Mouse (Mus musculus): ENCODE measurements around the gene Tpcn1. TPM values are rescaled to one million over a fixed set of nuclear protein-coding genes. Genes with fewer than 3 reads are reported as not detected.
"Not testable (repeated sequence)": the region's sequence is repeated elsewhere in the genome, so short reads cannot be mapped to it uniquely, and the experiment has no call there.

The Tpcn1 gene
- polyA plus RNA-seq, 1 experiment from 2014 or later = 12.3 TPM

DNA sequence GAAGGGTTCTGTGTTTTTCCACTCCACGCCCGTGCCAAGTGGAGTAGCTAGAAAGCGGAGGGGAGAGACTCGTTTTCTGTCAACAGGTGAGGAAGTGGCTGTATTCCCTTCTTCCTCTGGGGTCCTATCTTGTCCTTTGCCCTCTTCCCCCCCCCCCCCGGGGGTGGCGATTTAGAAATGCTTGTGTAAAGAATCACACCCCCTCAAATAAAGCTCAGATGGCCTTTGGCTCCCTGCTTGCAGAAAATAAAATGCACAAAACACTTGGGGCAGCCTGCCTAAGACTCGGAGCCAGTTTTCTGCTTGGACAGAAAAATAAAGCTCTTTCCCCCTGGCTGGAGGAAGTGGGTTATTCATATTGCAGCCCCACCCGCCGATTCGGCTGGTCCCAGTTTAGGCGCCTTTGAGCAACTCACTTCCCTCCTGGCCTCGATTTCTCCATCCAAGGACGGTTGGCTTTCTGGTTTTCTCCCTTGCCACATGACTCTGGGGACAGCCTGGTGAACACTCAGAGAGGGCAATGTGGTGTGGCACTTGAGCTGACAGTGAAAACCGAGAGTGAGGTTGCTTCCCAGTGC, 76.7 kb downstream of the Tpcn1 start:
- Histone ChIP-seq H3K27ac (replicated peaks) (no peak overlapping the region), H3K4me1 (peaks cover 50% of the 10 kb centered on the region), H3K9me3 (no peaks in the 10 kb centered on the region), H3K27me3 (replicated peaks; ENCODE audit: low read depth, poor library complexity, severe bottlenecking) (peaks cover 24% of the 10 kb centered on the region), H3K4me3 (peak overlapping the region; percentile 62), H3K36me3 (replicated peaks) (no peaks in the 10 kb centered on the region)
- no peak for DNase-seq (ENCODE audit: low spot score)
- 31% methylated on average over 14 of the region's 14 CpGs for WGBS

DNA sequence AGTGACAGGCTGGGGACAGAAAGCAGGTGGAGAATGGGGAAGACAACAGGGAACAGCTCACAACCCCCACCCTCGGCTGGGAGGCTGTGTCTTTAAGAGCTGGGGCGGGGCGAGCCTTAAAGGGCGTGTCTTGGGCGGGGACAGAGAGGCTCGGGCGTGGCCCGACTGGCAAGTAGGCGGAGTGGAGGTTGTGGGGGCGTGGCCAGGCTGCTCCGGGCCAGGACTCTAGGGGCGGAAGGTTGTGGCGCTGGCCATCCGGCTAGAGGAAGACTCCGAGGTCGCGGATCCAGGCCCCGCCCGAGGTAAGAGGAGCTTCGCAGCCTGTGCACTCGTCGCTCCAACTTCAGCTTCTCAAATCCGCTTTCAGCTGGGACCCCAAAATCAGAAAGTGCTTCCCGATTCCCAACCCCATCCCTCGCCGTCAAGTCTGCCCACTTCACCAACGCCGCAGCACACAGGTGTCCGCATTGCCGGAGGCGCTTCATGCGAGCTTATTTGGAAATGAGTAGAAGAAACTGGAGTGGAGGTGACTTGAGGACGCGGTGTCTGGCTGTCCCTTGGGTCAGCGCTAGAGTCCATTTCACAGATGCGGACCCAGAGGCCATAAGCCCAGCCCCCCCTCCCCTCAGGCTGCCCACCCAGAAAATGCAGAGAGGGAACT, 77.4 kb downstream of the Tpcn1 start, which contains the start of gene Slc8b1:
TSS of gene Slc8b1 (plus strand) at position 187 of the 661 bp plus-strand sequence.
- DNase-seq (ENCODE audit: low spot score) = peak; percentile 96
- Histone ChIP-seq H3K27me3 (replicated peaks; ENCODE audit: low read depth, poor library complexity, severe bottlenecking) (peaks cover 24% of the 10 kb centered on the region), H3K4me1 (peaks cover 44% of the 10 kb centered on the region), H3K27ac (replicated peaks) (peak within 1 kb of the TSS; percentile 72), H3K36me3 (replicated peaks) (no peaks in the 10 kb centered on the region), H3K4me3 (peak within 1 kb of the TSS; percentile 62), H3K9me3 (no peaks in the 10 kb centered on the region)
- WGBS = 2% methylated on average over 36 of the region's 36 CpGs

DNA sequence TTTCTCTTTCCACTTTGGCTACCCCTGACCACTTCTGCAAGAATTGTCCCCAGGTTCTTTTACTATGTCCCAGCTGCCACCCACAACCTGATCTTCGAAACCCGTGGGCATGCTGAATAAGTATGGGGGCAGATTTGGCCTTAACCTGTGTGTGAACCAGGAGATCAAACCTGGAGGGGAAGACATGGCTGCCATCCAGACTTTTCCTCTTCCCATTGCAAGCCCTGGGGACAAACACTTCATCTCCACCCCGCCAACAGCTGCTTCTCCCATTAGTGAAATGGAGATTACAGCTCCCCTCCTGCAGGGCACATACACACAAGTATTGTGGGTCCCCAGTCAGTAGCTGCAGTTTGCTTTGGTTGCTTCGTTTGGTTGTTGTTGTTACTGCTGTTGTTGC, 81.2 kb downstream of the Tpcn1 start:
- Histone ChIP-seq H3K27ac (replicated peaks) (no peak overlapping the region), H3K4me3 (no peak overlapping the region), H3K9me3 (no peaks in the 10 kb centered on the region), H3K27me3 (replicated peaks; ENCODE audit: low read depth, poor library complexity, severe bottlenecking) (peaks cover 11% of the 10 kb centered on the region), H3K4me1 (peaks cover 39% of the 10 kb centered on the region), H3K36me3 (replicated peaks) (no peaks in the 10 kb centered on the region)
- DNase-seq (ENCODE audit: low spot score) = no peak
- WGBS = 62% methylated on average over 4 of the region's 4 CpGs

DNA sequence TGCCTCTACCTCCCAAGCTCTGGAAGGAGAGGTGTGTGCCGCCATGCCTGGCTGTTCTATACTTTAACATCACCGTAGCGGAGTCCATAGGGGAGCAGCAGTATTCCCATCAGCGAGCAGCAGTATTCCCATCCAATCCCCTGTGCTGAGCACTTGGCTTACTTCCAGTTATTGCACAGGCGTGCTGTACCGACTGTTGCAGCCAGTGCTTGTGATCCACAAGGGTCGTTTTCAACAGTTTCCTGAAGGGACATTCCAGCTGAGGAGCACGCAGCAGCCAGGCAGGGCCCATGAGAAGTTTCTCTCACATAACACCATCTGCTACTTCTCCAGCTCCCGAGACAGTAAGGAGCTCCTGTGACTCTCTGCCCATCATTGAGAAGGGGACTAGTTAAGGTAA, 82.0 kb downstream of the Tpcn1 start:
- no peaks in the 10 kb centered on the region for H3K9me3 ChIP-seq
- H3K4me1 ChIP-seq = peaks cover 43% of the 10 kb centered on the region
- no peak overlapping the region for H3K4me3 ChIP-seq
- peaks cover 3% of the 10 kb centered on the region for H3K27me3 ChIP-seq (replicated peaks; ENCODE audit: low read depth, poor library complexity, severe bottlenecking)
- no peaks in the 10 kb centered on the region for H3K36me3 ChIP-seq (replicated peaks)
- no peak for DNase-seq (ENCODE audit: low spot score)
- 74% methylated on average over 9 of the region's 9 CpGs for WGBS
- no peak overlapping the region for H3K27ac ChIP-seq (replicated peaks)

DNA sequence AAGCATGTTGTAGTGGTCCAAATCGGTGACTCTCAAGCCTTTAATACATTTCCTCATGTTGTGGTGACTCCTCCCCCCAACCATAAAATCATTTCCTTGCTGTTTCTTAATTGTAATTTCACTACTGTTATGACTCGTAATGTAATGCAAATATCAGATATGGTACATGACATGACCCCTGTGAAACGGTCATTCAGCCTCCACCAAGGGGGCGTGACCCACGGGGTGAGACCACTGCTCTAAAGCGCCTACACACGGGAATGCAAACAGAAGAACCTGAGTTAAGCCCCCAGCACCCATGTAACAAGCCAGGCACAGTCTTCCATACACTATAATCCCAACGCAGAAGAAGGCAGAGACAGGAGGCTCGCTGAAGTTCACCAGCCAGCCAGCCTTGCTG, 82.7 kb downstream of the Tpcn1 start:
- DNase-seq (ENCODE audit: low spot score) = no peak
- 70% methylated on average over 9 of the region's 9 CpGs for WGBS
- Histone ChIP-seq H3K27me3 (replicated peaks; ENCODE audit: low read depth, poor library complexity, severe bottlenecking) (no peaks in the 10 kb centered on the region), H3K36me3 (replicated peaks) (no peaks in the 10 kb centered on the region), H3K4me1 (peaks cover 36% of the 10 kb centered on the region), H3K27ac (replicated peaks) (peak overlapping the region; percentile 70), H3K9me3 (no peaks in the 10 kb centered on the region), H3K4me3 (peak overlapping the region; percentile 25; the same call in 1 of the 2 replicates)

DNA sequence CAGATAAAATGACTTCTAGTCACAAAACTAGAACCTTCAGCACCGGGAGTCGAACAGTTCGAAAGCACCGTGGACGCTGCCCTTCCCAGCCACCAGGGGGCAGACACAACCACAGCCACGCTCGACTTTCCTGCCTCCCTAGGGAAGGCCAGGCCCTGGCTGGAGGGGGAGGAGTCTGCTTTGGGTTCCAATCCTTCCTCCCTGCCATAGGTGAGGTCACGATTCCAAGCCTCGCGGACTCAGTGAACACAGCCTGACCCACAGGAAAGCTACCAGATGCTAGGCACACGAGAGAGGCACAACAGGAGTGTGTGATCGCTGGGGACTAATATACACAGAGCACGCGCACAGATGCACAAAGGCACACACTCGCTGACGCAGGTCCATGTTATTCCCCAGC, 83.1 kb downstream of the Tpcn1 start:
- peak; percentile 85 for DNase-seq (ENCODE audit: low spot score)
- H3K4me1 ChIP-seq = peaks cover 32% of the 10 kb centered on the region
- no peaks in the 10 kb centered on the region for H3K9me3 ChIP-seq
- WGBS = 25% methylated on average over 16 of the region's 16 CpGs
- H3K27me3 ChIP-seq (replicated peaks; ENCODE audit: low read depth, poor library complexity, severe bottlenecking) = no peaks in the 10 kb centered on the region
- H3K36me3 ChIP-seq (replicated peaks) = no peaks in the 10 kb centered on the region
- peak overlapping the region; percentile 70 for H3K27ac ChIP-seq (replicated peaks)
- peak overlapping the region; percentile 25; the same call in 1 of the 2 replicates for H3K4me3 ChIP-seq

DNA sequence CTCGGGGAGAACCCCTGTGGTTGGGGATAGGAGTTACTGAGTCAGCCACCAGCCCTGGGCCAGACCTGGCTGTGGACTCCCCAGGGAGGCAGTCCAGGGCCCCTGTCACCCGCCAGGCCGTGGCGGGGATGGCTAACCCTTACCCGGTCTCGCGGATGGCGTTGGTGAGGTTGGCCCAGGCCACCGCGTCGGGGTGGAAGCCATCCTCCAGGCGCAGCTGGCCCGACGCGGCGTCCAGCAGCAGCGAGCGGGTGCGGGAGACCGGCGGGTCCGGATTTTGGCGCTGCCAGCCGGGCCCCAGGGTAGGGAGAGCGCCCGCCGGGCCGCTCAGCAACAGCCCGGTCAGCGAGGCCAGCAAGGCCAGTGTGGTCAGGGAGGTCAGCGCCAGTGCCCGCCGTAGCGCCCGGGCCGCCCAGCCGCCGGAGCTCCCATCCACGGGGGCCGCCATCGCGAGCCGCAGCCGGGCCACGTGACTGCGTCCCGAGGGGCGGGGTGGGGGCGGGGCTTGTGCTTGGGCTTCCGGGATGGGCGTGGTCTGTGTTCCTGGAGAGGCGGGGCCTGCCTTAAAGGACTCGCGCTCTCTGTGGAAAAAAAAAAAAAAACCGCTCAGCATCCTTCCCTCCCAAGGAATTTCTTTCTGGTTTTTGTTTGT, 85.2 kb downstream of the Tpcn1 start, which contains the start of gene Plbd2:
TSS of gene Plbd2 (minus strand) at position 482 of the 652 bp plus-strand sequence.
- peaks cover 13% of the 10 kb centered on the region for H3K36me3 ChIP-seq (replicated peaks)
- H3K4me1 ChIP-seq = peaks cover 24% of the 10 kb centered on the region
- WGBS = under 1% methylated on average over 55 of the region's 55 CpGs
- peak within 1 kb of the TSS; percentile 83 for H3K27ac ChIP-seq (replicated peaks)
- no peaks in the 10 kb centered on the region for H3K9me3 ChIP-seq
- no peaks in the 10 kb centered on the region for H3K27me3 ChIP-seq (replicated peaks; ENCODE audit: low read depth, poor library complexity, severe bottlenecking)
- peak within 1 kb of the TSS; percentile 97 for H3K4me3 ChIP-seq
- peak; percentile 97 for DNase-seq (ENCODE audit: low spot score)

DNA sequence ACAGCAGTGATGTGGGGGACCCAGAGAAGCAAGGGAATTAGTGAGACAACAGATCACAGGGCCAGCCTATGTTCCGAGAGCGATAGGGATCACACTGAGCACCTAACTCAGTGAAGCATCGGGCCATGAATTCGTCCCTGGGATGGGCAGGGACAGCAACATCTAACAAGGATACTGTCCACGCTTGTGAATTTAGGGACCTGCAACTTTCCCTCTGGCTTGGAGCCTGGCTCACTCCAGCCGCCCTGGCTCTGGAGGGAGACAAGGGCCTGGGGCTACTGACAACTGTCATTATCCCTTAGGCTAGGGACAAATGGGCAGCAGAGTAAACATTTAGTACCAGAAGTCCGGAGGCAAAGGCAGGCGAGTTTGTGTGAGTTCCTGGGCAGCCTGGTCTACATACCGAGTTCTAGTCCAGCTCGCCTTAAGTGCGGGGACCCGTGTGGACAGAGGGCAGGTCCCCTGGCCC, 85.8 kb downstream of the Tpcn1 start:
- Histone ChIP-seq H3K27ac (replicated peaks) (peak overlapping the region; percentile 83), H3K4me3 (peak overlapping the region; percentile 97), H3K27me3 (replicated peaks; ENCODE audit: low read depth, poor library complexity, severe bottlenecking) (no peaks in the 10 kb centered on the region), H3K4me1 (peaks cover 24% of the 10 kb centered on the region), H3K9me3 (no peaks in the 10 kb centered on the region), H3K36me3 (replicated peaks) (peaks cover 18% of the 10 kb centered on the region)
- DNase-seq (ENCODE audit: low spot score) = no peak
- WGBS = 8% methylated on average over 12 of the region's 12 CpGs

DNA sequence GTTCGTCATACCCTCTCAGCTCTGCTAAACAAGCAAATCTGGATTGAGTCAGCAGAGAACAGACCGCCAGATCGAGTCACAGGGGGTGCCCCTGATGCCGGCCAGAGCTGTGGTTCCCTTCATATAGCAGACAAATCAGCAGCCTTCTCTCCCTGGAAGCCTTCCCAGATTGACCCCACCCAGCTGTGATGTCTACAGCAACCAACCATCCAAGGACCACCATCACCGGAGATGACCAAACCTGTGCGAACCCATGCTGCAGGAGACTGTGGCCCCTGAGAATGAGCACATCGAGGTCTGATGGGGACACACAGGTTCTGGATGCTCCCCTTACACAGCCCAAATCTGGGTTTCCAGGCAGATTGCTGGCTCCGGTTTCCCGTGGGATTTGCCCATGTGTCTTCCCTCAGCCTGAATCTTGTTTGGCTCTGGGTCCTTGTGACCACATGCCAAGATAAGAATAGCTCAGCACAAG, 86.3 kb downstream of the Tpcn1 start:
- 73% methylated on average over 9 of the region's 9 CpGs for WGBS

DNA sequence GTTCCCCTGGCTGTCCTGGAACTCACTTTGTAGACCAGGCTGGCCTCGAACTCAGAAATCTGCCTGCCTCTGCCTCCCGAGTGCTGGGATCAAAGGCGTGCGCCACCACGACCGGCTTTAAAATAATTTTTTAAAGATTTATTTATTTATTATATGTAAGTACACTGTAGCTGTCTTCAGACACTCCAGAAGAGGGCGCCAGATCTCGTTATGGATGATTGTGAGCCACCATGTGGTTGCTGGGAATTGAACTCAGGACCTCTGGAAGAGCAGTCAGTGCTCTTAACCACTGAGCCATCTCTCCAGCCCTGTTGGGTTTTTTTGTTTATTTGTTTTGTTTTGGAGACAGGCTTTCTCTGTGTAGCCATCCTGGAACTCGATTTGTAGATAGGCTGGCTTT, 87.9 kb downstream of the Tpcn1 start:
- 82% methylated on average over 9 of the region's 9 CpGs for WGBS
- not testable (repeated sequence) for H3K27me3 ChIP-seq (replicated peaks; ENCODE audit: low read depth, poor library complexity, severe bottlenecking); H3K4me3 ChIP-seq; H3K9me3 ChIP-seq; H3K27ac ChIP-seq (replicated peaks); DNase-seq (ENCODE audit: low spot score)
- peaks cover 23% of the 10 kb centered on the region for H3K4me1 ChIP-seq
- peaks cover 38% of the 10 kb centered on the region for H3K36me3 ChIP-seq (replicated peaks)

More for the DNA sequence above, 86.3 kb downstream of the Tpcn1 start:
- no peak for DNase-seq (ENCODE audit: low spot score)
- Histone ChIP-seq H3K9me3 (no peaks in the 10 kb centered on the region), H3K4me3 (peak overlapping the region; percentile 97), H3K27ac (replicated peaks) (no peak overlapping the region), H3K4me1 (peaks cover 24% of the 10 kb centered on the region), H3K36me3 (replicated peaks) (peaks cover 22% of the 10 kb centered on the region), H3K27me3 (replicated peaks; ENCODE audit: low read depth, poor library complexity, severe bottlenecking) (no peaks in the 10 kb centered on the region)

DNA sequence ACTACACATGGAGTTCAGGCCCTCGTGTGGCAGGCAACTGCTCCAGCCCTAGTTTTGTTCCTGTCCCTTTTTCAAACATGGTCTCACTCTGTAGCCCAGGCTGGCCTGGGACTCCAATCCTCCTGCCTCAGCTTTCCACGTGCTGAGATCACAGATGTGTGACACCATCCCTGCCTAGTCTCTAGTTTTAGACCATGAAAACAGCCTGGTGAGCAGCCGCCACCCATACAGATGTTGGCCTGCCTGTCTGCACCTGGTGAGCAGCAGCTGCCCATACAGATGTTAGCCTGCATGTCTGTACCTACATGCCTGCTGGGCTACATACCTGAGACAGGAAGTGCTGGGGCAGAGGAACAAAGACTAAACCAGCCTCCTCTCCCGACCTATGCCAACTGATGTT, 89.3 kb downstream of the Tpcn1 start:
- peaks cover 18% of the 10 kb centered on the region for H3K4me1 ChIP-seq

DNA sequence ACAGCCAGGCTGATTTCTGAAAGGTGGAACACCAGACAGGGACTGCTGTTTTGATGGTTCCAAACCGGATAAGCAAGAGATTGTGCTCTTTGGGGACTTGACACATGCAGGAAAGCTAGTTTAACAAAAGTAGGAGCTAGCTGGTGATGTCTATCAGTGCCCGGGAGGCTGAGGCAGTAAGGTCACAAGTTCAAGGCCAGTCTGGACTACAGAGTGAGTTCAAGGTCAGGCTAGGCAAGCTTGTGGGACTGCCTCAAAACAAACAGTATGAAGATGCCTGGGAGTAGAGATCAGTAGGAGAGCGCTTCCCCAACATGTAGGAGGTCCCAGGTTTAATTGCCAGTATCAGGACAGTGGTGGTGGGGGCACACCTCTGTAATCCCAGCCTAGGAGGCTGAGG, 91.4 kb downstream of the Tpcn1 start:
- Histone ChIP-seq H3K4me3 (no peak overlapping the region), H3K4me1 (peaks cover 6% of the 10 kb centered on the region), H3K27ac (replicated peaks) (no peak overlapping the region), H3K36me3 (replicated peaks) (peaks cover 72% of the 10 kb centered on the region), H3K27me3 (replicated peaks; ENCODE audit: low read depth, poor library complexity, severe bottlenecking) (no peaks in the 10 kb centered on the region), H3K9me3 (no peaks in the 10 kb centered on the region)
- 87% methylated on average over 3 of the region's 3 CpGs for WGBS
- no peak for DNase-seq (ENCODE audit: low spot score)

More for the DNA sequence above, 89.3 kb downstream of the Tpcn1 start:
- no peak for DNase-seq (ENCODE audit: low spot score)
- no peaks in the 10 kb centered on the region for H3K27me3 ChIP-seq (replicated peaks; ENCODE audit: low read depth, poor library complexity, severe bottlenecking)
- H3K9me3 ChIP-seq = no peaks in the 10 kb centered on the region
- WGBS = 84% methylated on average over 4 of the region's 4 CpGs
- H3K4me3 ChIP-seq = no peak overlapping the region
- peaks cover 51% of the 10 kb centered on the region for H3K36me3 ChIP-seq (replicated peaks)
- no peak overlapping the region for H3K27ac ChIP-seq (replicated peaks)
